Mouse (Mus musculus): ENCODE data around the gene Ap2b1. TPM values are rescaled to one million over a fixed set of nuclear protein-coding genes. Genes with fewer than 3 reads are reported as not detected.

Ap2b1 gene
- total RNA-seq, 2 experiments from 2014 or later = 28.8 to 36.0 TPM

DNA sequence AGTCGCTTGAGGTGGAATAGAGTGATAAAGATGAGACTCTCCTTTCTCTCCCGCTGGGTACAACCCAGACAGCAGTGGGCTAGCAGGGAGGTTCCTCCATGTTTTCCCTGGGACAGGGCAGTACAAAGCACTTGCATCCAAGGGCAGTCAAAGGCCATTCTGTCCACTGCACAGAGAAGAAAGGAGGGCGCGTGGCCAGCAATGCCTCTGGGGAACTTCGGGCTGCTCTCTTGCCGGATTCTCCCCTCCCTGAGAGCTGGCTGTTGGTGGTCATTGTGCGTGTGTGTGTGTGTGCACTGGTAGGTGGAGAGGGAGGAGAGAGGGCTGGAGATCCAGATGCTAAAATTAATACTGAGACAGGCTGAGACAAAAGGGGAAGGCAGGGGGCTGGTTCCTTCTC, 142.4 kb downstream of the Ap2b1 start:
- peak overlapping the region; percentile 66 for H3K27ac ChIP-seq
- H3K4me3 ChIP-seq = peak overlapping the region; percentile 86
- no peak for TF ChIP-seq CTCF (IDR thresholded peaks at IDR 0.05)
- DNase-seq = peak; percentile 68
- intact Hi-C loops (cut with DNase I) = no loop called here

DNA sequence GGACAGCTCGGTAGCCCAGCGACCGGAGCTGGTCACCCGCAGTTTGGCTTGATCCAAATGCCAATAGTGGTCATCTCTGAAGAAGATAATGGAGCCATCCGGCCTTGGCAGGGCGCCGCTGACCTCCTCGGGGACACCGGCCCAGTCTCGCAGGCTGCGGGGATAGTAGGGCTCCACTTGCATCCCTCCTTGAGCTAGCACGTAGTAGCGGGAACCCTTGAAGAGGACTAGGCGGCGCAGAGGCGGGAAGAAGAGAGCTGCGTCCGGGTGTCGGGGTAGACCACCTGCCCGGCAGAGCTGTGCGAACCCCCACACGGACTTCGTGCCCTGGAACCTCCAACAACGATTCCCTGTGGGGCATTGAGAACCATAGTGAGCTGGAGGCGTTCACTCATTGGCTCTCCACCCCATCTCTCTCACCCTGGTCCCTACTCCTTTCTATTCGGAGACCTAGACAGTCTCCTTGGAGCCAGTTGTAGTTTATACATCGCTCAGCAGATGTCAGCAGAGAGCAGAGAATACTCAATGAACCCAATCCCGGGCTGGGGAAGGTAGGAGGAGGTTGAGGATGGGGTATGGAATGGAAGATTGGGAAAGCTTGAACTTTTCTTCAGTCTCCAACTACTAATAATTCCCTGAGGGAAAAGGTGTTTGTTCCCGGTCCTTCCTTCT, 143.9 kb downstream of the Ap2b1 start:
- Histone ChIP-seq H3K4me3 (peak overlapping the region; percentile 54), H3K27ac (no peak overlapping the region)
- TF ChIP-seq CTCF (IDR thresholded peaks at IDR 0.05) = peak; percentile 83
- peak; percentile 69 for DNase-seq
- intact Hi-C loops (cut with DNase I) = no loop called here

DNA sequence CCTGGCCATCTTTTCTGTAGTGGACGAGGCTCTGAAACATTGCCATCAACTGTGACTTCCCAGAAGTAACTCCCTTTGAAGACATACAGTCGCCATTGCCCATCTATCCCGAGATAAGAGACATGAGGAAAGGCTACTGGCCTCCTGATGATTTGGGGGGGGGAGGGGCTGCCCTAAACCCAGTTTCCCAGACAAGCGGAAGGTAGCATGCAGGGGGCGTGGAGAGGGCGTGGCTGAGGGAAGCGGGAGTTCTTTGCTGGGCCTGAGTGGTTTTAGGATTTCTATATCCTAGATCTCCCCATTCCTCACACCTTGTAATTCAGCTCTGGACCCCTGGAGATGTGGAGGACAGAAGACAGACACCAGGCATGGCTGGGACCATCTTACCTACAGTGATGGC, 145.0 kb downstream of the Ap2b1 start:
- DNase-seq = no peak
- H3K4me3 ChIP-seq = no peak overlapping the region
- no peak for TF ChIP-seq CTCF (IDR thresholded peaks at IDR 0.05)
- no peak overlapping the region for H3K27ac ChIP-seq
- intact Hi-C loops (cut with DNase I) = loop anchor here (1.0 kb wide), 1 partner anchor 27 kb away; no protein-coding TSS in a partner anchor

DNA sequence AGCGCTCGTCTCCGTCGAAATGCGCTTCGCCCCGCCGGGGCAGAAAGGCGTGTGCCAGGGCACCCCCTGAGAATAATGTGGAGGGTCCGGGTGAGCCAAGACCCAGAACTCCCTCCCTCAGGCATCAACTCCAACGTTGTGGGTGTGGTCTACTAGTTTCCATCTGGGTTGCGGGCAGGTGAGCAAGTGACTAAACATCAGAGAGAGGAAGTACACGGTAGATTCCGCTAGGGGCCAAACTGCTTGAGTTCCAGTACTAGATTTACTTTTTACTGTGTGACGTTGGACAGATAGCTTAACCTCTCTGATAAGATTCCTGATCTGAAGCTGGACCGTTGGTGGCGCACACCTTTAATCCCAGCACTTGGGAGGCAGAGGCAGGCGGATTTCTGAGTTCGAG, 146.2 kb downstream of the Ap2b1 start:
- Histone ChIP-seq H3K4me3 (no peak overlapping the region), H3K27ac (no peak overlapping the region)
- intact Hi-C loops (cut with DNase I) = no loop called here
- no peak for TF ChIP-seq CTCF (IDR thresholded peaks at IDR 0.05)
- no peak for DNase-seq

- no peak for TF ChIP-seq CTCF (IDR thresholded peaks at IDR 0.05)
- H3K4me3 ChIP-seq = no peak overlapping the region
- DNase-seq = no peak
- H3K27ac ChIP-seq = peak overlapping the region; percentile 67
- intact Hi-C loops (cut with DNase I) = no loop called here
These were observed 148.8 kb downstream of the Ap2b1 start for GRCm38 (mm10) chr11:83447612-83448011.

- TF ChIP-seq CTCF (IDR thresholded peaks at IDR 0.05) = no peak
- Histone ChIP-seq H3K4me3 (no peak overlapping the region), H3K27ac (peak overlapping the region; percentile 67)
- intact Hi-C loops (cut with DNase I) = no loop called here
- DNase-seq = peak; percentile 46
These were observed 149.4 kb downstream of the Ap2b1 start for GRCm38 (mm10) chr11:83448021-83448926.

DNA sequence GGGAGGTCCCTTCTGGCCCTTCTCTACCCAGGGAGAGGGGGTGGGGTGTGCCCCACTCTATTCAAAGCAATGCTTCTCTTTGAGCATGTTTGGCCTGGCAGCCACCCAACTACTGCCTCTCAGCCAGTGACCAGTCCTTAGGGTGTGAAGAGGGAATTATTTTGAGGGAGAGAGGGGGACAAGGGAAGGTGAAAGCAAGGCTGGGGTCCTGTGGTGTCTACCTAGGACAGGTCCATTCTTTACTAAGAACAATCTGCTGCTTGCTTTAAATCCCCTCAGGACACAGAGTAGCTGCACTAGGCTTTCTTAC, 150.1 kb downstream of the Ap2b1 start:
- DNase-seq = no peak
- peak overlapping the region; percentile 67 for H3K27ac ChIP-seq
- intact Hi-C loops (cut with DNase I) = no loop called here
- no peak overlapping the region for H3K4me3 ChIP-seq
- TF ChIP-seq CTCF (IDR thresholded peaks at IDR 0.05) = no peak

GRCm38 (mm10) chr11:83449298-83449697, 150.5 kb downstream of the Ap2b1 start:
- intact Hi-C loops (cut with DNase I) = no loop called here
- Histone ChIP-seq H3K4me3 (no peak overlapping the region), H3K27ac (peak overlapping the region; percentile 67; the same call in 1 of the 2 replicates)
- DNase-seq = no peak
- no peak for TF ChIP-seq CTCF (IDR thresholded peaks at IDR 0.05)

- intact Hi-C loops (cut with DNase I) = no loop called here
- no peak for TF ChIP-seq CTCF (IDR thresholded peaks at IDR 0.05)
- DNase-seq = no peak
- Histone ChIP-seq H3K4me3 (no peak overlapping the region), H3K27ac (no peak overlapping the region)
These were observed 151.7 kb downstream of the Ap2b1 start for GRCm38 (mm10) chr11:83450550-83450949.

DNA sequence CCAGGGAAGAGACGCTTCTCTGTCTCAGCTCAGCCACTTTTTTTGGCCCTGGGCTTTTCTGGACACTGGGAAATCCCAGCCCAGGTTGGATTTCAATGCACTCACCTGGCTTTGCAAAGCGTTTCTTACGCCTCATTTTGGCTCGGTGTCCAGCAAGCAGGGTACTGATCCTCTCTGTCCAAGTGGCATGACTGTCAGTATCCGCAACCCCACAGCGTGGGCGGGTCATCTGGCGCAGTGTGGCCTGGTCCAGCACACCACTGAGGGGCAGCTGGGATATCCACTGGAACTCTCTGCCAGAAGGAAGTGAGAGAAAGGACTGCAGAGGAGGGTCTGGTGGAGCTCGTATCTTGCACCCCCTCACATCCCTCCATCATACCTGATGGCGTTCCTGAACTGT, 152.5 kb downstream of the Ap2b1 start:
- intact Hi-C loops (cut with DNase I) = no loop called here
- DNase-seq = no peak
- TF ChIP-seq CTCF (IDR thresholded peaks at IDR 0.05) = no peak
- Histone ChIP-seq H3K27ac (no peak overlapping the region), H3K4me3 (no peak overlapping the region)

DNA sequence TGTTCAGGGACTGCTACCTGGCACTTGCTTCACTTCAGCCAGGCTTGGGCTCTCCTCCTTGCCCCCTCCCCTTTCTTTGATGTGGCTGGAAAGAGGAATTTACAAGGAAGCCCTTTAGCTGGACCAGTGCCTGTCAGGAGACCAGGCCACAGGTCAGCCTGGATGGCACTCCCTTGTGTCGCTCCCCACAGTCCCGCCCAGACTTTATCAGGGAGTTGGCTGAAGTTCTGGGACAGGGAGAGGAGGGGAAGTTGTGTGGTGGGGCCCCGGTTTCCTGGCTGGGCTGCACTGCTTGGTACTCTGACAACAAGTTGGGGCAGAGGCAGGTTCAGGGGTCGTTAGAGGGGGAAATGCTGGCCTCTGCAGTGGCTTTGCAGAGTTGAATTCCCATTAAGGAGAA, 155.7 kb downstream of the Ap2b1 start:
- TF ChIP-seq CTCF (IDR thresholded peaks at IDR 0.05) = no peak
- intact Hi-C loops (cut with DNase I) = no loop called here
- H3K4me3 ChIP-seq = no peak overlapping the region
- peak overlapping the region; percentile 71 for H3K27ac ChIP-seq
- no peak for DNase-seq

Other genes with a start within 250 kb of the Ap2b1 start
- gene Slfn2, start 233.9 kb upstream of the Ap2b1 start, total RNA-seq (2021) = 1 to 10 TPM in 1 of 2 experiments, under 1 TPM in 1; 0.48 to 1.1 TPM
- gene Slfn1, start 182.2 kb upstream of the Ap2b1 start, total RNA-seq (2021) = not detected
- under 1 TPM; 0.05 to 0.06 TPM for gene Slfn4, start 123.8 kb upstream of the Ap2b1 start, total RNA-seq (2021)
- gene Slfn3, start 107.7 kb upstream of the Ap2b1 start, total RNA-seq (2021) = 1 to 10 TPM in 1 of 2 experiments, under 1 TPM in 1; 0.99 to 1.1 TPM
- not detected for gene Slfn14, start 12.3 kb upstream of the Ap2b1 start, total RNA-seq (2021)
- gene Pex12, start 3.6 kb downstream of the Ap2b1 start, total RNA-seq (2021) = 10 to 100 TPM; 10.7 to 15.1 TPM
- gene Rasl10b, start 110.1 kb downstream of the Ap2b1 start, total RNA-seq (2021) = under 1 TPM; 0.36 to 0.50 TPM
- not detected for gene Gas2l2, start 130.4 kb downstream of the Ap2b1 start, total RNA-seq (2021)
- not detected for gene 1700020L24Rik, start 138.7 kb downstream of the Ap2b1 start, total RNA-seq (2021)
- 1 to 10 TPM; 1.9 to 3.2 TPM for gene Mmp28, start 164.0 kb downstream of the Ap2b1 start, total RNA-seq (2021)
- gene Taf15, start 174.1 kb downstream of the Ap2b1 start, total RNA-seq (2021) = 10 to 100 TPM; 27.1 to 30.5 TPM
- not detected for gene Heatr9, start 223.2 kb downstream of the Ap2b1 start, total RNA-seq (2021)
- gene Ccl5, start 231.5 kb downstream of the Ap2b1 start, total RNA-seq (2021) = not detected

Measured in gastrocnemius, adult 2 months (tissue).